Mouse (Mus musculus) right cerebral cortex, postnatal 36 days (tissue): ENCODE measurements around the gene Serpinb6a.

Source experiments
- DNase-seq, 2 experiments: peaks; one replicate each; pipeline ENCODE4 v3.0.0; 2022; ENCODE audit warnings: low spot score in 2 of 2, mixed read lengths in 1 of 2

Gene Serpinb6a

GRCm38 (mm10) chr13:33906821-33907220 lies 95.8 kb downstream of the Serpinb6a start:
- DNase-seq, result no peak

- DNase-seq, result no peak
These were observed 97.2 kb downstream of the Serpinb6a start, which contains the start of gene Serpinb6c for GRCm38 (mm10) chr13:33905176-33905954. Gene Serpinb6c, minus strand, starts transcription at chr13:33905708.

GRCm38 (mm10) chr13:33903290-33903689 lies 99.3 kb downstream of the Serpinb6a start:
- DNase-seq, result no peak

- DNase-seq, result no peak
These were observed 108.4 kb downstream of the Serpinb6a start for GRCm38 (mm10) chr13:33894207-33894606.
